Mouse (Mus musculus): ENCODE measurements around the gene Lrsam1.

- no peak for TF ChIP-seq USF1 (IDR thresholded peaks at IDR 0.05; ENCODE audit: low read depth)
- TF ChIP-seq MAX (IDR thresholded peaks at IDR 0.05), result no peak
- TF ChIP-seq FOSL1 (IDR thresholded peaks at IDR 0.05; ENCODE audit: insufficient read depth, low read length, poor library complexity, severe bottlenecking), result no peak
- TF ChIP-seq CTCF (IDR thresholded peaks at IDR 0.05; ENCODE audit: control insufficient read depth, insufficient read depth, insufficient read length), result no peak
- no peak for TF ChIP-seq MYOD1 (IDR thresholded peaks at IDR 0.05; ENCODE audit: control insufficient read depth, insufficient read length, low read depth)
- TF ChIP-seq MYOG (IDR thresholded peaks at IDR 0.05; ENCODE audit: control insufficient read depth, extremely low read depth, insufficient read length), result no peak
- TF ChIP-seq CEBPB (IDR thresholded peaks at IDR 0.05; ENCODE audit: low read depth), result no peak
Measured at GRCm38 (mm10) chr2:32981281-32981680, 19.9 kb upstream of the Lrsam1 start.
